Mouse (Mus musculus) lung, postnatal 0 days (tissue): ENCODE measurements around the gene Mrpl48.

Experiments
- CTCF ChIP-seq: IDR thresholded peaks from 2 replicates; pipeline ENCODE4 v1.5.1; 2016; ENCODE audit warnings: antibody characterized with exemption, mild to moderate bottlenecking
- EP300 ChIP-seq: IDR thresholded peaks from 2 replicates; pipeline ENCODE4 v1.6.1; 2016; ENCODE audit warnings: antibody characterized with exemption, mild to moderate bottlenecking, control low read depth

GRCm38 (mm10) chr7:100511602-100512001 lies 96.5 kb downstream of the Mrpl48 start:
- TF ChIP-seq CTCF (no peak), EP300 (no peak)
